Mouse (Mus musculus): Measurements from ENCODE around the gene Ski.

DNA sequence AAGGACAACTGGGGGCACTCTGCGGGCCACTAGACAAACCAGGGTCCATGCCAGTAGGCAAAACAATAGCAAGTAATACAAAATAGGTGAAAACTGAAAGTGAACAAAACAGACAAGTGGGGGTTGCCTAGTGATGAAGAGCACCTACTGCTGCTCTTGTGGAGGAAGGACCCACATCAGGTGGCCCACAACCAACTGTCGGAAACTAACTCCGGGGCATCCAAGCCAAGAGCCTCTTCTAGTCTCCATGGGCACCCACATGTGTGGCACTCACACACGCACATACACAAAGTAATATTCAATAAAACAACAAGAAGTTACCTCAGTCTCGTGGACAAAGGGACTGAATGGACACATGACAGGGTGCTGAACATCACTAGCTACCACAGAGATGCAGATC, 12.9 kb downstream of the Ski start:
- TF ChIP-seq TAL1 (IDR thresholded peaks at IDR 0.05; ENCODE audit: low read length) (no peak), GATA1 (IDR thresholded peaks at IDR 0.05; ENCODE audit: low read length) (no peak)

Data from erythroblast, embryonic 14.5 days (primary cell).